In the genomic region with DNA sequence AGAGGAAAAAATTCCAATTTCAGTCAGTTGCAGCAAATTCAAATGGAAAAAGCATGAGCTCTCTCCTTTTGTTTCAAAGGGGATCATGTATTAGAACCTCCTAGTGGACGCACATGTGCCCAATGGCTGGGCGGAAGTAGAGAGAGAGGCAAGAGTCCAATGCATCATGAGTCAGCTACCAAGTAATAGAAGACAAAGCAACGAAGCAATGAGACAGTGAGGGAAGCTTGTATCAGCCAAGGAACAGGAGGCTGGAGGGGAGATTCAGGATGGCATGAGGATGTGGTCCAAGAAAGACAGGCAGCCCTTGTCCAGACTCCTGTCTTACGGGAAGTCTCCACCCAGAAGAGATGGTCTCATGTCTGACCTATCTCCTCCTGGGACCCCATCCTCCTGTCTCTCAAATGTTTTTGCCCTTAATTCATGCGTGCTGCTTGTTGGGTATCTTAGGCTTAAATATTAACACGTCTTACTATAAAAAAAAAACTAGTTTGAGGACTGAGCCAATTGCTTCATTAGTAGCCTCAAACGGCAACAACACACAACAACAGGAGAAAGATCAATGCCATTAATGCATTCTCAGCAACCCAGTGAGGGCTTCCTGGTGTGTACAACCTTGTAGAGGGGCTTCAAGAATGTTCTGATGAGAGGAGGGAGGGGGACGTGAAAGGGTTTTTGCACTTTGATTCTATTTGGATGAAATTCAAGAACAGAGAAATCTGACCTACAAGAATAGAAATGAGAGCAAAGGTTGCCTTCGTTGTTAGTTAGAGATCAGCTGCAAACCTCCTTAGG, we compare ENCODE assay signal across 28 mouse cellular contexts.
DNase-seq lines count a peak whose midpoint lies in the region; ATAC-seq and TF ChIP-seq lines count a peak whose summit lies in the region.
"Had no signal": no experiment of that assay in that cellular context is flagged by ENCODE, and none has a peak within 500 bp of the region (broad histone marks: within the 10 kb centered on the region; RNA-seq: fewer than 3 reads in every experiment).

No protein-coding gene starts in this region.

- no peak for ATAC-seq in kidney, embryonic 15.5 days (replicated peaks; ENCODE audit: low FRiP score)
- no peak for ATAC-seq in liver, embryonic 12.5 days
- ATAC-seq: CD4-positive, CD25-positive, alpha-beta regulatory T cell, adult 4 months; forebrain, embryonic 15.5 days had no signal

- H3K4me2 ChIP-seq in kidney, embryonic 15.5 days, result no peak overlapping the region
- no peak overlapping the region for H3K4me2 ChIP-seq in liver, embryonic 12.5 days
- H3K4me2 ChIP-seq: embryonic facial prominence, embryonic 13.5 days; forebrain, embryonic 12.5 days; forebrain, embryonic 15.5 days; heart, embryonic 12.5 days; heart, embryonic 15.5 days; hindbrain, embryonic 12.5 days; hindbrain, embryonic 15.5 days had no signal

- no peaks in the 10 kb centered on the region for H3K36me3 ChIP-seq in kidney, adult 2 months (ENCODE audit: control insufficient read depth, insufficient read depth, low read length)
- no peaks in the 10 kb centered on the region for H3K36me3 ChIP-seq in kidney, embryonic 15.5 days
- H3K36me3 ChIP-seq in liver, adult 2 months (ENCODE audit: control insufficient read depth, insufficient read depth, low read length), result no peaks in the 10 kb centered on the region
- no peaks in the 10 kb centered on the region for H3K36me3 ChIP-seq in liver, embryonic 12.5 days
- H3K36me3 ChIP-seq: embryonic facial prominence, embryonic 10.5 days; embryonic facial prominence, embryonic 13.5 days; forebrain, embryonic 12.5 days; forebrain, embryonic 15.5 days; heart, embryonic 12.5 days; heart, embryonic 15.5 days; hindbrain, embryonic 12.5 days; hindbrain, embryonic 15.5 days had no signal

- DNase-seq in kidney, adult 2 months, result peak; percentile 79
- DNase-seq in liver, adult 2 months (ENCODE audit: extremely low read depth, low read depth, low spot score), result peak; percentile 66
- DNase-seq in kidney, postnatal 14 days, result peak; percentile 30
- peak; percentile 40 to 66 for DNase-seq in kidney, postnatal 36 days
- DNase-seq in ovary, adult 18-20 months (ENCODE audit: low spot score), result no peak
- DNase-seq: adrenal gland, adult 2 months; adrenal gland, postnatal 14 days; cerebellum, adult 11-12 months; cerebellum, adult 8-10 months; cerebellum, postnatal 10 days; cerebellum, postnatal 36 days; embryo, embryonic 11 days; gastrocnemius, postnatal 25 days; heart, adult 18-20 months; heart, postnatal 10 days; heart, postnatal 36 days had no signal

- peak overlapping the region; percentile 95 for H3K27ac ChIP-seq in kidney, adult 2 months (ENCODE audit: insufficient read depth, low read depth, low read length)
- no peak overlapping the region for H3K27ac ChIP-seq in kidney, embryonic 15.5 days
- no peak overlapping the region for H3K27ac ChIP-seq in liver, adult 2 months (replicated peaks; ENCODE audit: insufficient read depth, low read depth, low read length)
- no peak overlapping the region for H3K27ac ChIP-seq in liver, embryonic 12.5 days
- H3K27ac ChIP-seq: embryonic facial prominence, embryonic 10.5 days; embryonic facial prominence, embryonic 13.5 days; forebrain, embryonic 12.5 days; forebrain, embryonic 15.5 days; heart, embryonic 15.5 days; hindbrain, embryonic 12.5 days; hindbrain, embryonic 15.5 days had no signal

- no peak overlapping the region for H3K9ac ChIP-seq in kidney, embryonic 15.5 days
- no peak overlapping the region for H3K9ac ChIP-seq in liver, adult 2 months (ENCODE audit: low read depth, low read length)
- H3K9ac ChIP-seq in liver, embryonic 12.5 days, result no peak overlapping the region
- H3K9ac ChIP-seq: embryonic facial prominence, embryonic 13.5 days; forebrain, embryonic 12.5 days; forebrain, embryonic 15.5 days; heart, embryonic 12.5 days; heart, embryonic 15.5 days; hindbrain, embryonic 12.5 days; hindbrain, embryonic 15.5 days had no signal

- TF ChIP-seq CTCF in kidney, adult 2 months (conservative IDR thresholded peaks at IDR 0.05; ENCODE audit: insufficient read depth, insufficient read length, low read depth, low read length), result no peak
- TF ChIP-seq CTCF in liver, adult 2 months (IDR thresholded peaks at IDR 0.05; ENCODE audit: low read depth, low read length), result no peak

- TF ChIP-seq POLR2A in kidney, adult 2 months (IDR thresholded peaks at IDR 0.05; ENCODE audit: low read depth, low read length), result no peak
- no peak for TF ChIP-seq POLR2A in liver, adult 2 months (IDR thresholded peaks at IDR 0.05; ENCODE audit: extremely low read depth, insufficient read depth, low read length)

- WGBS in kidney, adult 2 months, result 51% methylated on average over 9 of the region's 9 CpGs
- 87% methylated on average over 9 of the region's 9 CpGs for WGBS in kidney, embryonic 15.5 days
- WGBS in liver, adult 2 months, result 55% methylated on average over 9 of the region's 9 CpGs
- WGBS in liver, embryonic 12.5 days (ENCODE audit: insufficient replicate concordance), result 73% methylated on average over 9 of the region's 9 CpGs

- H3K4me1 ChIP-seq in kidney, adult 2 months (ENCODE audit: control insufficient read depth, insufficient read depth, low read length), result peaks cover 11% of the 10 kb centered on the region; the same call in 1 of the 2 replicates
- H3K4me1 ChIP-seq in kidney, embryonic 15.5 days, result no peaks in the 10 kb centered on the region
- H3K4me1 ChIP-seq in liver, adult 2 months (ENCODE audit: control insufficient read depth, insufficient read depth, low read length), result peaks cover 5% of the 10 kb centered on the region; the same call in 1 of the 2 replicates
- H3K4me1 ChIP-seq in liver, embryonic 12.5 days, result no peaks in the 10 kb centered on the region
- H3K4me1 ChIP-seq: embryonic facial prominence, embryonic 10.5 days; embryonic facial prominence, embryonic 13.5 days; forebrain, embryonic 15.5 days; heart, embryonic 15.5 days; hindbrain, embryonic 15.5 days had no signal

- H3K4me3 ChIP-seq in kidney, adult 2 months (ENCODE audit: insufficient read depth, low read depth, low read length), result no peak overlapping the region
- H3K4me3 ChIP-seq in kidney, embryonic 15.5 days (replicated peaks), result no peak overlapping the region
- no peak overlapping the region for H3K4me3 ChIP-seq in liver, adult 2 months (ENCODE audit: insufficient read depth, low read depth, low read length)
- no peak overlapping the region for H3K4me3 ChIP-seq in liver, embryonic 12.5 days
- H3K4me3 ChIP-seq: embryonic facial prominence, embryonic 10.5 days; embryonic facial prominence, embryonic 13.5 days; erythroblast, embryonic 14.5 days; forebrain, embryonic 12.5 days; forebrain, embryonic 15.5 days; heart, embryonic 12.5 days; heart, embryonic 15.5 days; hindbrain, embryonic 12.5 days; hindbrain, embryonic 15.5 days had no signal

- no peaks in the 10 kb centered on the region for H3K9me3 ChIP-seq in kidney, embryonic 15.5 days (replicated peaks)
- H3K9me3 ChIP-seq in liver, embryonic 12.5 days (replicated peaks), result no peaks in the 10 kb centered on the region
- H3K9me3 ChIP-seq: embryonic facial prominence, embryonic 10.5 days; embryonic facial prominence, embryonic 13.5 days; forebrain, embryonic 12.5 days; forebrain, embryonic 15.5 days; heart, embryonic 12.5 days; heart, embryonic 15.5 days; hindbrain, embryonic 12.5 days; hindbrain, embryonic 15.5 days had no signal

- no peaks in the 10 kb centered on the region for H3K79me2 ChIP-seq in liver, adult 2 months (ENCODE audit: control insufficient read depth, insufficient read depth, low read length)

- no peaks in the 10 kb centered on the region for H3K27me3 ChIP-seq in kidney, adult 2 months (replicated peaks; ENCODE audit: control insufficient read depth, insufficient read depth, low read length)
- no peaks in the 10 kb centered on the region for H3K27me3 ChIP-seq in kidney, embryonic 15.5 days
- no peaks in the 10 kb centered on the region for H3K27me3 ChIP-seq in liver, adult 2 months (ENCODE audit: control insufficient read depth, insufficient read depth, low read length)
- no peaks in the 10 kb centered on the region for H3K27me3 ChIP-seq in liver, embryonic 12.5 days (replicated peaks)
- H3K27me3 ChIP-seq: embryonic facial prominence, embryonic 13.5 days; forebrain, embryonic 12.5 days; forebrain, embryonic 15.5 days; heart, embryonic 12.5 days; heart, embryonic 15.5 days; hindbrain, embryonic 12.5 days; hindbrain, embryonic 15.5 days had no signal
